Mouse (Mus musculus) bone marrow, adult 2 months (tissue): ENCODE measurements around the gene Mier3.

Experiments
- CTCF ChIP-seq: fragments of 200-500 bp; IDR thresholded peaks from 2 replicates; pipeline ENCODE4 v1.5.1; 2011; ENCODE audit warnings: low read length, control low read depth; ENCODE audit not compliant: control insufficient read depth, insufficient read depth
- POLR2A ChIP-seq: fragments of 200-500 bp; IDR thresholded peaks from 2 replicates; pipeline ENCODE4 v1.6.1; 2011; ENCODE audit warnings: low read depth, mild to moderate bottlenecking, control low read depth, low read length, borderline replicate concordance; ENCODE audit not compliant: control insufficient read depth

DNA sequence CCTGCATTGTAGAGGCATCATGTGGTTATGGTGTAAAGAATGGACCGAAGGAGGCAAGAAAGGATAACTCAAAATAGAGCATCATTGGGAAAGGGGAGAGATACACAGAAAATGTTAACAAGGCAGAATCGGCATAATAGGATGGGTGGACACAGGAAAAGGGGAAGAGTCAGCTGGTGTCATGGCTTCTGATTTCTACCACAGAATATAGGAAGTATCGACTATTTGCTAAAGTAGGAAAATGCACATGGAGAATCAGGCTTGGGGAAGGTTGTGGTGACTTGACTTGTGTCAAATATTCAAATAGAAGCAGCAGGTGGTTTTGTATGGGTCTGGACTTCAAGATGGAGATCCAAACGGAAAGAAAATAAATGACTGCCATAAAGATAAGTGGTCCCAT, 33.5 kb upstream of the Mier3 start:
- TF ChIP-seq POLR2A = no peak
- TF ChIP-seq CTCF = no peak
